Mouse (Mus musculus) liver, adult (tissue): ENCODE data around the gene Gm7544.
"Not testable (repeated sequence)": the region's sequence is repeated elsewhere in the genome, so short reads cannot be mapped to it uniquely, and the experiment has no call there.

ENCODE experiments used
- GATA4 ChIP-seq: IDR thresholded peaks from 2 replicates; pipeline ENCODE4 v1.6.1; 2014; ENCODE audit warnings: mild to moderate bottlenecking, low read length; ENCODE audit not compliant: insufficient replicate concordance

Gm7544 gene

DNA sequence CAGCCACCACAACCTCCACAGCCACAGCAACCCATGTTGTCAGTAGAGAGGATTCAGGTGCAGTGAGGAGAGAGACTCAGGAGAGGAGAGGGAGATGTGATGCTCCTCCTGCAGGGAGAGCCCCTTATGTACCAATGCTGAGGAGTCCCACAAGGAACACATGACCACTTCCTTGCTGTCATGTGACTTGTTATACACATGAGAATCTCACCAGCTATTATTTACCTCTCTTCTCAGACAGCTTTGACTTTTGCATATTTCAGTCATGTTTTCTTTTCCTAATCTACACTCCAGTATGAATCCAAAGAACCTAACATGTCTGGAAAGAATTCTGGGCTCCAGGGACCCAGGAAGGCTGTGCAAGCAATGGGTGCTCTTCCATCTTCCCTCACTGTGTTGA, at the start of gene Gm7544:
Gm7544 (minus strand) TSS at position 101 of the 400 bp plus-strand sequence.
- not testable (repeated sequence) for TF ChIP-seq GATA4

DNA sequence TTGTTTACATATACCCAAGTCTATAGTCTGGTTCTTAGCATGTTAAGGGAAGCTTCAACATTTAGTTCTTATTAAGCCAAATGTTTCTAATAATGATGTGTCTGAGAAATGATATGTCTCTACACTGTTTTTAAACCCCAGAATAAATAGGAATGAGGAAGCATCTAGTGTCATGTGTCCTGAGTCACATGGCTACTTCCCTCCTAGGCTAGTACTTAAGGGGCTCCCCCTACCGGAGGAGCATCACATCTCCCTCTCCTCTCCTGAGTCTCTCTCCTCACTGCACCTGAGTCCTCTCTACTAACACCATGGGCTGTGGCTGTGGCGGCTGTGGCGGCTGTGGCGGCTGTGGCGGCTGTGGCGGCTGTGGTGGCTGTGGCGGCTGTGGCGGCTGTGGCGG, 44.5 kb upstream of the Gm7544 start, which contains the start of gene Gm47959:
Gm47959 (plus strand) TSS at position 243 of the 400 bp plus-strand sequence.
- not testable (repeated sequence) for TF ChIP-seq GATA4

DNA sequence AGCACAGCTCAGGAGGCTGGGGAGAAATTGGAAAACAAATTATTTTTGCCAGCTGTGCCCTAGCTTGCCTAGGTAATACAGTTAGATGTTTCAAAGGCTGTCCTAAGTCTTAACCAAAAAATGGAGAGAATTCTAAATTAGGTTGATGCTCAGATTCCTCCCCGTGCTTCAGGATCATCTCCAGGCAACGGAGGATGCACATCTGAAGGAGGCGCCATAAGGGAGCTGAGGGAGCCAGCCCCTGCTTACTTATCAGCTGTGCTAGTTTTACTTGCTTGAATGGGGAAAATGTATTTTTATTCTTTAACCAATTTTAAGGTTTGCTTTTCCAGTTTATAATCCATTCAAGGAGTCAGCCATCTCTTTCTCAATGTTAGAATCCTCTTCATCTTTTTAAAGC, 38.1 kb upstream of the Gm7544 start:
- no peak for TF ChIP-seq GATA4

DNA sequence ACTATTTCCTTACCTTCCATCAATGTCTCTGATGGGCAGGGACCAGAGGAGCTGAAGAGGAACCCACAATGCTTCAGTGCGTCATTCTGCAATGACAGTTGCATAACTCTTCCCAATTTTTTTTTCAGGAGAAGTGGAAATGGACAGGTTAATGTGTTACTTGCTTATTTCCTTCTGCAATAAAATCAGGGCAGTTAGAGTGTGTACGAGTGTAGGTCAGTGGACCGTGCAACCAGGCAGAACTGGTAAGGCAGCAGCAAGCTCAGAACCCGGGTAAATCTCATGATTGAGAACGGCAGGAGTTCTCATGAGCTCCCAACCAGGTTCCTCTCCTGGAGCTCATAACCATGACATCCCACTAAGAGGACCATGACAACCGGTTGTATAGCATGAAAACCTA, 36.3 kb upstream of the Gm7544 start:
- TF ChIP-seq GATA4 = no peak

DNA sequence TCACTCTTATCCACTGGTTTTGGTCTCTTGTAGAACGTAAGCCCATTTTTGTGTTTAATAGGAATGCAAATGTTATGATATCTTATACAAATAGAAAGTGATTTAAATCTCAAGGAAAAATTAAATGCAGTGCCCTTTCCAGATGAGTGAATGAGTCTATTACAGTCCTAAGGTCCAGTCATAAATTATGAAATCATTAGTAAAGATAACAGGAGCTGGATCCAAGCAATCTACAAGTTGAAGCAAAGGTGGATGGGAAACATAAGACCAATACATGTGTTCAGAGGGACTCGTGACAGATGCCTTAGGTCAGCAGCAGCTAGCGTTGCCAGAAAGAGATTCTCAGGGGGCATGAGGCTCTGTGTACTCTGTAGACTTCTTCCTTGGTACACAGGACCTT, 35.8 kb upstream of the Gm7544 start:
- no peak for TF ChIP-seq GATA4

DNA sequence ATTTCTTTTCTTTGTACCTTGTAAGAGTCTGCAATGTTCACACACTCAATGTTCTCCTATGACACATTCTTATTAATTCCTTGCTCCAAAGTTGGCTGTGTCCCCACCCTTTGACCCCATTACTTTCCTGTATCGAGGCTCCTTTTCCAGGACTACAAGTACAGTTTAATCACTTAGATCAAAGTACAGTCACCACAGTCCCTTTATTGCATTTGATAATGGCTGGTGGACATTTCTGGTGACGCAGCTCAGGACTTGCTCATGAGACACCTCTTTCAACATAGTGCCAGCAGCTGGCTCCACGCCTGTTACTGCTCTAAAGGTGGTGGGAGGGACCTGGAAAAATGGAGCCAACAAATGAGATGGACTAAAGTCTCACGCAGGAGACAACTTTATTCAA, 35.2 kb upstream of the Gm7544 start:
- no peak for TF ChIP-seq GATA4

DNA sequence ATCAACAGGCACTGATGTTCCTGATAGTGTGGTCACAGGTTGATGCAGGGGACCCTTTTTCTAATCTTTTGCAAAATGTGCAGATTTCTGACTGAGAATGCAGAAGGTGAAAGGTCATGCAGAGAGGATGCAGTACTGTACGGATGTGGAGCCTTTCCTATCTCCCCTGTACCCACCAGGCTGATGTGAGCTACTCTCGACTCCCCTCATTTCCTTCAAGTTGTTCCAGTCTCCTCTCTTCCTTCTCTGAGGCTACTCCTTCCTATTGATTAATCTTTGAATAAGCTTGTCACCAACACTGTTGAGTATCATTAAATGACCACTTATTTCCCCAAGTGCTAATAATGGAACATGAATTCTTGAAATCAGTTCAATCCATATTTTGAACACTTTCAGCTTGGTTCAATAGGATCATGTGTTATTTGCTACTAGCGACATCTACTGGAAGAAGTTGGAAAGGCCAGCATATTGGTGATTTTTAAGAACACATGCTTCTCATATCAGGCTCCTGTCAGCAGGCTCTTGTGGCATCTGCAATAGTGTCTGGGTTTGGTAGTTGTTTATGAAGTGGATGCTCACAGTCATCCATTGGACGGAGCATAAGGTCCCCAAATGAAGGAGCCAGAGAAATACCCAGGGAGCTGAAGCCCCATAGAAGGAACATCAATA, 31.9 kb upstream of the Gm7544 start:
- TF ChIP-seq GATA4 = no peak

DNA sequence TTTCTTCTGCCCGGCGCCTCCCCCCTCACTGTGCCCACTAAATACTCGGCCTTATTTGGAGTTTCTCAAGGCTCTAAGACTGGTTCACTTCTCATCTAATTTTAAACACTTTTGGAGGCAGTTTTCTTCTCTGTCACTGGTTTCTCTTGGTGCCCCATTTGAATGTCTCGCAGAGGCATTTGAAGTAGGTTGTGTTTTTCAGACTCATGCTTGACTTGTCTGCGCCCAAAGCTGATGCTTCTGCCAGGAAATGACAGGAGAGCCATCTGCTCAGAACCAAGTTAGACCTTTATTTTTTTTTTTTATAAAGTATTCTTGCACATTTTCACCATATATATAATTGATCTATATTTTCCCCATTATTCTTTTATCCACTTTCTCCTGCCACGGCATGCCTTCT, 30.9 kb upstream of the Gm7544 start:
- no peak for TF ChIP-seq GATA4

DNA sequence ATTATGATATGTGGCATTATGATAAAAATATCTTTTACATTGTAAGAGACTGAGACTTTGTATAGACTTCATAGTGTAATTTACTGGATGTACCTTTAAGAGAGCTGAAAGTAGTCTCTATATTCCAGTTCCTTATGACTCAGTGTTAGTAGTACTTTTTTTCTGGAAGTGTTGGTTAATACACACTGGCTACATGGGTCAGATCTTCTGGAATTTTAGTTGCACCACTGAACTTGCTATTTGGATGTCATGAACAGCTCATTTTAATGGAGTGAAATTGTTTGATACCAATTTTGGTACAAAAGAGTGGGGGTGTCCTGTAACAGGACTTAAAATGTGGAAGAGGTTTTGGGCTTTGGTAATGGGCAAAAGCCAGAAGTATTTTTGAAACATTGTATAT, 22.0 kb upstream of the Gm7544 start:
- no peak for TF ChIP-seq GATA4

DNA sequence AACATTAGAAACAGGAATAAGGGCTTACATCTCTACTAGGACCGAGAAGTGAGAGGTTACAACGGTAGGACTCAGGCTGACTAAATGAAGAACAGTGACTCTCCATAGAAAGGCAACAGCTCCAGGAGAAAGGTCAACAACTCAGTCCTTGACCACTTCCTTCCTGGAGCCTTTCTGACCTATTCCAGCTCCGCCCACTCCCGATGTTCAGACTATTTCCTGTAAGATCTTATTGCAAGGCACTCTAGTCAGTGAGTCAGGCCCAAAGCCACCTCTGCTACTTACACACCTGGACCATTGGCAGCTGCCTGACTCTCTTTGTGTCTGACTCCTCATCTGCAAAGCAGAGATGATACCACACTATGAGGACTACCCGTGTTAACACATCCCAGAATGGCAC, 19.9 kb upstream of the Gm7544 start:
- TF ChIP-seq GATA4 = no peak

DNA sequence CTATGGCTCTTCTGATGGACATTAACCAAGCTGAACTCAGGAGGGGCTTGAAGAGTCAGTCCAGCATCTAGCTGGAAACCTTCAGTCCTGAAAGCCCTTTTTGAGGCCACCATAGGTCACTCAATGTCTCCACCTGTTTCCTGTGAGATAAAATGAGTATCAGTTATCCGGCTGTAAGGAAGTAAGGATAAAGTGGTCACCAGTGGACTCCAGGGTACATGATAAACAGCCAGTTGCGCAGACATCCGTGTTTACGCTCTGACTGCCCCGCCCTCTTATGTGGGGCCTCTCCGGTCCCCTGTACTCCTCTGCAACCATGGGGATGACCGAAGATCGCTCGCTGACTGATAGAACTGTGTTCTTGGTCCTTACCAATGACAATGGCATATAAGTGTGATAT, 18.5 kb upstream of the Gm7544 start:
- peak; percentile 92 for TF ChIP-seq GATA4

DNA sequence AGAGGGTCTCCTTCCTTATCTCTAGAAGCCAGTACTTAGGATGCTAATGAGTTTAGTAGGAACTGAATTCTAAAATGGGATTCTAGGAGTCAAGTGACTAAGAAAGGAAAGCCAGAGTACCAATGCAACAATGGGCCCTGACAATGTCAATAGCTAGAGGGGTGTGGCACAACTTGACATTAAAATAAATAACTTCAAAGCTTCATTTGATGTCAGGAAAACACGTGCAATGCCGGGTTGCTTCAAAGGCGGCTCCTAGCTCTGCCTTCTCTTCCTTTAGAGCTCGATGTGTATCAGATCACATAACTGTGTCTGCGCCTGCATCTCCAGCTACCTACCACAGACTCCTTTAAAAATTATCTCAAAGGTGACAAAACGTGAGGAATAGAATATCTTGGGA, 18.1 kb upstream of the Gm7544 start:
- TF ChIP-seq GATA4 = no peak

DNA sequence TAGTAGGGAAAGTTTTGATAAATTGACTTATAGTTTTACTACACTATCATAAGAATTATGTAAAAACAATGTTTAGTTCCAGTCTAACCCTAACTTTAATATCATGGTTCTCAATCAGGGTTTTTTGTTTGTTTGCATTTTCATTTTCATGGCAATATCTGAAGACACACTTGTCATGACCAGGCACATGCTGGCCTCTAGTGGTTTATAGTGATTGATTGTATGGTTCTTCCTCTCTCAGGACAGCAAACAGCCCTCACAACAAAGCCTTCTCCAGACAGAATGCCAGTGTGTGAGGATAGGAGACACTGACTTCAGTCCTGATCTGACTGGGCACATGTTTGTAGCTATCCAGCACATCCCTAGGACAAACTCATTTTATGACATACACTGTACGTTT, 17.4 kb upstream of the Gm7544 start:
- no peak for TF ChIP-seq GATA4

DNA sequence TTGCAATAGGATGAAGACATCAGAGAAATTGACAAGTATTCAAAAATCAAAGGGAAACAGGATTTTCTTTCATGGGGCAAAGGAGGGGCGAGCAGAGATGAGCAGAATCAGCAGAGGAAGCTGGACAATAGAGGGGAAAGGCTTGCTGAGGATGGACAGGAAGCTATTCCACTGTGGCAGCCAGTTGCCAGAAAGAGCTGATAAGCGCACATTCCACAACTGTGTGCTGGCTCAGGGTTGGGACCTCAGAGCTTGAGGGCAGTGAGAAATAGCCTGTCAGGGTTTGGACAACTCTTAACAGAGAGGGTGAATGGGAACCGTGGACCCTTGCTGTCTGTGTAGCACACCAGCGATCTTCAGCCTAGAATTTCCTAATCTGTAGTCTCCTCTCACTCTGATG, 16.2 kb upstream of the Gm7544 start:
- peak; percentile 96 for TF ChIP-seq GATA4

DNA sequence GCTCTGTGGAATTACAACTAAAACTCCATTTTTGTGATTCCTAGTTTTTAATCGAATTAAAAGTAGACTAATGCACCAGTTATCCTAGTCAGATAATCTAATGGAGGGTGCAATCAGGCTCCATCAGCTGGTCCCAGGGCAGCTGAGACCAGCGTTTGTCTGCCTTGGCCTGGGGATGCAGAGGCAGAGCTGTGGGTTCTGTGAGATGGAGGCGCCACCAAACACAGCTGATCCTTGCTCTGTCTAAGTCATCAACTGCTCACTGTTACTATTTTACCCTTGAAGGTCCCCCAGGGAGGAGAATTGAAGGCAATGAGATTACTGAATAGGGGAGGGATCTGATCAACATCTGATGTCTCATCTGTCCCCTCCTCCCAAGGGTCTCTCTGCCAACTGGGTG, 10.6 kb upstream of the Gm7544 start:
- TF ChIP-seq GATA4 = no peak

DNA sequence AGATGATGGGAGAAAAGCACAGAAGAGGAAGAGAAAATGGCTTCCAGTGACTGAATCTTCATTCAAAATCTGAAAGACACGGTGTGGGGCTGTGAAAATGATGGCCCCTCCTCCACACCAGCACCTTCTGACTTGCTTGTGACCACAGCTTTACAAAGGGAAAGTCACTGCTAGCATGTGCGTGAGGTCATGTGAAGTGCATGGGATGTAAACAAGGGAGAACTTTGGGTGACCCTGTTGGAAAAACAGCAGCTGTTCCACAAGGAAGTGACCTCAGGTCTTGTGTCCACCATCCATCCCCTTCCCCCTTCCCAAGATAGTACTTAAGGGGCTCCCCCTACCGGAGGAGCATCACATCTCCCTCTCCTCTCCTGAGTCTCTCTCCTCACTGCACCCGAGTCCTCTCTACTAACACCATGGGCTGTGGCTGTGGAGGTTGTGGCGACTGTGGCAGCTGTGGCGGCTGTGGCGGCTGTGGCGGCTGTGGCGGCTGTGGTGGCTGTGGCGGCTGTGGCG, 4.1 kb upstream of the Gm7544 start, which contains the start of gene Gm47955:
Gm47955 (plus strand) TSS at position 417 of the 516 bp plus-strand sequence.
- TF ChIP-seq GATA4 = no peak

DNA sequence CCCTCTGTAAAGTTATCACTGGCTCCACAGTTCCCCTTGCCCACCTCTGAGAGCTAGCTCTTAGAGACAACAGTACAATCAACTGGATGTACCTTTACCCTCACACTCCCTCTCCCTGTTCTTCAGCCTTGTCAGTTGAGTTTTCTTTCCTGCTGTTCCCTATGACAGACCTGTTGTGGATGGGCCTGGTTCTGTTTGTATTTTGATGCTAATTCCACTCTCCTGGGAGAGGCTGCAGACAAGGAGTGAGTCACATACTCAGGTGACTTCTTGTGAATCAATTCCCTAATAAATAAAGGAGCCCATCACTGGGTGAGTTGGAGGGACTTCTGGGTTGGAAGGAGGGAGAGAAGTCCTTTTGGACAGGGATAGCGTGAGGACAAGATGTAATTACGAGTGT, 7.2 kb downstream of the Gm7544 start:
- TF ChIP-seq GATA4 = no peak
